Mouse (Mus musculus) MEL (cell line): ENCODE measurements around the gene Ctrc. TPM values are rescaled to one million over a fixed set of nuclear protein-coding genes. Genes with fewer than 3 reads are reported as not detected.

ENCODE experiments used
- DNase-seq: peaks from one replicate; pipeline ENCODE4 v3.0.0; 2011; ENCODE audit warnings: low read depth, low spot score
- H3K27ac ChIP-seq: 2 replicates; pipeline ENCODE4 v1.5.1; 2012; ENCODE audit warnings: low read depth, mild to moderate bottlenecking, control low read depth, low read length, moderate library complexity; ENCODE audit not compliant: control insufficient read depth
- H3K27me3 ChIP-seq, 2 experiments: fragments of 150-350 bp in 1 of 2; sonication (generic) in 1 of 2; 2 replicates each; pipeline ENCODE4 v1.6.1; 2012; ENCODE audit warnings: low read length in 2 of 2, mild to moderate bottlenecking in 2 of 2, improper control_type of control experiment in 1 of 2, moderate library complexity in 1 of 2; ENCODE audit not compliant: insufficient read depth in 2 of 2, control insufficient read depth in 1 of 2
- H3K36me3 ChIP-seq, 2 experiments: 2 replicates each; pipeline ENCODE4 v1.6.1; 2012 to 2014; ENCODE audit warnings: low read length in 2 of 2, improper control_type of control experiment in 1 of 2, inconsistent platforms in 1 of 2, mild to moderate bottlenecking in 1 of 2; ENCODE audit not compliant: insufficient read depth in 2 of 2, control insufficient read depth in 1 of 2
- H3K4me1 ChIP-seq, 2 experiments: fragments of 150-350 bp in 1 of 2; sonication (generic) in 1 of 2; 2 replicates each; pipeline ENCODE4 v1.6.1; 2012; ENCODE audit warnings: low read length in 2 of 2, improper control_type of control experiment in 1 of 2, mild to moderate bottlenecking in 1 of 2; ENCODE audit not compliant: insufficient read depth in 2 of 2, control insufficient read depth in 1 of 2
- H3K4me3 ChIP-seq, 2 experiments: fragments of 150-350 bp in 1 of 2; sonication (generic) in 1 of 2; 2 replicates each; pipeline ENCODE4 v1.5.1; 2012; ENCODE audit warnings: low read depth in 2 of 2, low read length in 2 of 2, mild to moderate bottlenecking in 2 of 2, moderate library complexity in 2 of 2, control low read depth in 1 of 2, improper control_type of control experiment in 1 of 2; ENCODE audit not compliant: control insufficient read depth in 1 of 2, insufficient read depth in 1 of 2
- H3K79me2 ChIP-seq: 2 replicates; pipeline ENCODE4 v1.6.1; 2012; ENCODE audit warnings: mild to moderate bottlenecking, low read length, moderate library complexity; ENCODE audit not compliant: control insufficient read depth, poor library complexity, insufficient read depth
- H3K9ac ChIP-seq: 2 replicates; pipeline ENCODE4 v1.6.1; 2012; ENCODE audit warnings: low read depth, mild to moderate bottlenecking, control low read depth, low read length, moderate library complexity; ENCODE audit not compliant: control insufficient read depth, poor library complexity, severe bottlenecking
- H3K9me3 ChIP-seq: fragments of 150-350 bp; sonication (generic); replicated peaks from 2 replicates; pipeline ENCODE4 v1.6.1; 2012; ENCODE audit warnings: mild to moderate bottlenecking, low read length, improper control_type of control experiment, moderate library complexity; ENCODE audit not compliant: insufficient read depth
- BHLHE40 ChIP-seq: IDR thresholded peaks from 2 replicates; pipeline ENCODE4 v1.6.1; 2012; ENCODE audit warnings: low read depth, mild to moderate bottlenecking, inconsistent platforms, low read length, improper control_type of control experiment, borderline replicate concordance
- CTCF ChIP-seq, 3 experiments: IDR thresholded peaks in 2 of 3; conservative IDR thresholded peaks in 1 of 3; 2 replicates each; pipeline ENCODE4 v1.5.1; 2011 to 2012; ENCODE audit warnings: low read length in 3 of 3, low read depth in 2 of 3, mild to moderate bottlenecking in 2 of 3, improper control_type of control experiment in 1 of 3, inconsistent platforms in 1 of 3, mixed read lengths in 1 of 3, moderate library complexity in 1 of 3; ENCODE audit not compliant: control insufficient read depth in 1 of 3, insufficient read depth in 1 of 3, poor library complexity in 1 of 3, severe bottlenecking in 1 of 3
- GABPA ChIP-seq: IDR thresholded peaks from 2 replicates; pipeline ENCODE4 v1.6.1; 2012; ENCODE audit warnings: low read depth, mild to moderate bottlenecking, inconsistent platforms, low read length, improper control_type of control experiment, moderate library complexity
- MAFK ChIP-seq: IDR thresholded peaks from 2 replicates; pipeline ENCODE4 v1.6.1; 2011; ENCODE audit warnings: low read depth, mild to moderate bottlenecking, low read length, improper control_type of control experiment, borderline replicate concordance
- POLR2AphosphoS2 ChIP-seq: IDR thresholded peaks from 2 replicates; pipeline ENCODE4 v1.6.1; 2011; ENCODE audit warnings: low read length, improper control_type of control experiment
- SMC3 ChIP-seq: IDR thresholded peaks from 2 replicates; pipeline ENCODE4 v1.6.1; 2011; ENCODE audit warnings: low read depth, low read length, improper control_type of control experiment
- TCF12 ChIP-seq: IDR thresholded peaks from 2 replicates; pipeline ENCODE4 v1.6.1; 2014; ENCODE audit warnings: low read depth, mild to moderate bottlenecking, inconsistent platforms, low read length, improper control_type of control experiment, moderate library complexity
- ZKSCAN1 ChIP-seq: IDR thresholded peaks from 2 replicates; pipeline ENCODE4 v1.6.1; 2012; ENCODE audit warnings: low read depth, mild to moderate bottlenecking, inconsistent platforms, low read length, improper control_type of control experiment, moderate library complexity
- polyA plus RNA-seq, 2 experiments: library from polyadenylated mRNA; stranded (reverse) in 1 of 2; unstranded in 1 of 2; fragments of >175 nt in 1 of 2; fragments of >200 nt in 1 of 2; gene quantifications; 2 replicates each; pipeline versions ENCODE4 v1.2.1 to v1.2.4; 2012; ENCODE audit warnings: low replicate concordance in 2 of 2, low read depth in 1 of 2; ENCODE audit not compliant: insufficient read length in 2 of 2, insufficient read depth in 1 of 2, missing spikeins in 1 of 2
- total RNA-seq: library from RNA; depleted of rRNA; stranded (reverse); fragments of 300-350 nt; gene quantifications from 2 replicates; pipeline ENCODE4 v1.2.3, GENCODE M21; 2012

The Ctrc gene
- total and polyA plus RNA-seq, 3 experiments, result not detected

DNA sequence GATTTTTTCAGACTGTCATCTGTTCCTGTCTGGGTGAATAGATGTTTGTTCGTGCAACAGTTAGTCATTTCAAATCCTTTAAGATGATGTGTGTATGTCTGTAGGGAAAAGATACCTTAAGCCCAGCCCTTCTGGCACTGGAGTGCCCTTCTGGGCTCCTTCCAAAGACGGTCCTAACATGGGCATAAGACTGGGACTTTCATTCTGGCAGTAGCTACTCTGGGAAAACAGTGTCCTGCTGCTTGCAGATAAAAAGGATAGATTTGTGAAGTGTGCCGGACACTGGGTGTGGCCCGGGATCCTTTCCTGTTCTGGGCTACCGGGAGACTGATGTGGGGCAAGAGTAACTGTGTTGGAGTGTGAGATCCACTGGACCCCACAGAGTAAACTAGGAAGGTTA is 35.8 kb upstream of the Ctrc start:
- H3K27me3 ChIP-seq, result 0 out of 4 replicates have a peak, but pooled peaks cover 0 to 2% of the 10 kb centered on the region in 2 experiments

DNA sequence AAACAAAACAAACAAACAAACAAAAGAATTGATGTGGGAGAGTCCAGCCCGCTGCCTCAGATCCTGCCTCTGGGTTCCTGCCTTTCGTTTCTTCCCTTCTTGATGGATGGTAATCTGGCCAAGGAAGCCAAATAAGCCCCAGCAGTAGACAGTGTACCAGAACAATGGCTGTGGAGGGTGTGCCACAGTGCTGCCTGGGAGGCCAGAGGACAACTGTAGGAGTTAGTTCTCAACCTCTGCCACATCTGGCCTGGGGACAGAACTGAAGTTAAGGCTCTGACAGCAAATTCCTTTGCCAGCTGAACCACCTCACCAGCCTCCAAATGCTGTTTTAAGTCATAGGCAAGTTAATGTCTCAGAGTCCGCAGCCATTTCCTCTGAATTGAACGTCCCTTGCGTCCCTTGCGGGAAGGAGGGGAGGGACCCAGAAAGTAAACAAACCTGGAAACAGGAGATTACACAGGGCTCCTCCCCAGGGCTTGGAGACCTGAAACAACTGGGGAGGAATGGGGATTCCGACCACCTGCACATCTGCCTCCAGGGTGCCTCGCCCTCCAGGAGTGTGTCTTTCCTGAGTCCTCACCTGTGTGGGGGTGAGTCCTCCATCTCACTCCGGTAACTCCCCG is 35.2 kb upstream of the Ctrc start:
- H3K9ac ChIP-seq, result no peak overlapping the region
- TF ChIP-seq CTCF (IDR thresholded peaks at IDR 0.05 in 2 of 3, conservative IDR thresholded peaks at IDR 0.05 in 1 of 3; ENCODE audit: control insufficient read depth in 1 of 3, insufficient read depth in 1 of 3, low read depth in 2 of 3, low read length in 3 of 3, poor library complexity in 1 of 3, severe bottlenecking in 1 of 3) (no peak), POLR2AphosphoS2 (no peak), ZKSCAN1 (no peak), BHLHE40 (no peak), GABPA (no peak)
- TF ChIP-seq, all 39 proteins: peak for 0
- no peak overlapping the region for H3K4me3 ChIP-seq
- H3K79me2 ChIP-seq, result no peaks in the 10 kb centered on the region
- H3K27ac ChIP-seq, result no peak overlapping the region
- no peaks in the 10 kb centered on the region for H3K4me1 ChIP-seq
- H3K36me3 ChIP-seq, result no peaks in the 10 kb centered on the region
- no peaks in the 10 kb centered on the region for H3K9me3 ChIP-seq
- no peak for DNase-seq
- 0 out of 4 replicates have a peak, but pooled peaks cover 0 to 2% of the 10 kb centered on the region in 2 experiments for H3K27me3 ChIP-seq

More for the DNA sequence above, 35.8 kb upstream of the Ctrc start:
- H3K27ac ChIP-seq, result no peak overlapping the region
- no peaks in the 10 kb centered on the region for H3K79me2 ChIP-seq
- no peak overlapping the region for H3K4me3 ChIP-seq
- no peak for DNase-seq
- no peak for TF ChIP-seq SMC3
- no peaks in the 10 kb centered on the region for H3K36me3 ChIP-seq
- H3K9me3 ChIP-seq, result no peaks in the 10 kb centered on the region
- H3K9ac ChIP-seq, result no peak overlapping the region
- H3K4me1 ChIP-seq, result no peaks in the 10 kb centered on the region

DNA sequence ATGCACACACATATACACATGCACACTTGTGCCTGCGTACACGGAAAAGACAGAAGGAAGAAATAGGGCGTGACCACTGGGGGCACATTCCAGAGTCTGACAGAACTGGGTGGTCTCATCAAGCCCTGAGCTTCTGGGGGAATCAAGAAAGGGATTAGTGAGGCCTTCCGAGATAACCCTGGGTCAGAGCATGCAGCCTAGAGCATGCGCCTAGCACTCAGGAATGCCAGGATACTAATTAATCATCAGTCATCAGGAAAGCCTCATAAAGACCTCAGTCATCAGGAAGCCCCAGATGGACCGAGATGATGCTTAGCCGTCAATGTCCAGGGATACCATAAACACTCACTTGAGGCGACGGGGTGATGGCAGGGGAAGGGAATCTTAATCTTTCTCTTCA is 33.7 kb upstream of the Ctrc start:
- Histone ChIP-seq H3K27ac (no peak overlapping the region), H3K4me3 (no peak overlapping the region), H3K4me1 (peaks cover 0 to 6% of the 10 kb centered on the region in 2 experiments; a peak in 2 of 4 replicates), H3K9ac (no peak overlapping the region), H3K27me3 (0 out of 4 replicates have a peak, but pooled peaks cover 0 to 2% of the 10 kb centered on the region in 2 experiments), H3K79me2 (no peaks in the 10 kb centered on the region), H3K9me3 (no peaks in the 10 kb centered on the region), H3K36me3 (peaks cover 0 to 4% of the 10 kb centered on the region in 2 experiments; a peak in 1 of 4 replicates)
- no peak for TF ChIP-seq BHLHE40
- no peak for TF ChIP-seq TCF12
- TF ChIP-seq MAFK, result no peak
- TF ChIP-seq POLR2AphosphoS2, result no peak
- no peak for DNase-seq

DNA sequence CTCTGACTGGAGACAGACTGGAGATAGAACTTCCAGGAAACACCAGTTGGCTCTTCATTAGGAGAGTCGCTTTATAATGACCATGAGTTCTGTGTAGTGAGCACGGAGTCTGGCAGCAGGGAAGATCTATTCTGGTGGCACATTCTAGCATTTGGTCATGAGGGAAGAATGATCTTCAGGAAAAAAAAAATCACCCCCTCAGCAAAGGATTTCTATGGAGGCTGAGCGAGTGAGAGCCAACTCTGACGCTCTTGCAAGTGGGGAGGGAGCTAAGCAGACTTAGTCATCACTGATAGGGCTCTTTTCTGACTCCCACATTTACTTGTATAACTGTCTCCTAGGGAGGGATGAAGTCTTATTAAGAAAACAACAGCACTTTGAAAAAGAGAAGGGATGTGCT is 32.9 kb upstream of the Ctrc start:
- Histone ChIP-seq H3K36me3 (peaks cover 0 to 4% of the 10 kb centered on the region in 2 experiments; a peak in 1 of 4 replicates), H3K4me1 (peaks cover 0 to 6% of the 10 kb centered on the region in 2 experiments; a peak in 2 of 4 replicates), H3K4me3 (no peak overlapping the region), H3K9ac (no peak overlapping the region), H3K9me3 (no peaks in the 10 kb centered on the region), H3K27ac (no peak overlapping the region), H3K79me2 (peaks cover 5% of the 10 kb centered on the region), H3K27me3 (0 out of 4 replicates have a peak, but pooled peaks cover 0 to 2% of the 10 kb centered on the region in 2 experiments)
- no peak for DNase-seq
- TF ChIP-seq BHLHE40, result no peak
